ENCODE assay signal across 17 mouse cellular contexts in the genomic region with DNA sequence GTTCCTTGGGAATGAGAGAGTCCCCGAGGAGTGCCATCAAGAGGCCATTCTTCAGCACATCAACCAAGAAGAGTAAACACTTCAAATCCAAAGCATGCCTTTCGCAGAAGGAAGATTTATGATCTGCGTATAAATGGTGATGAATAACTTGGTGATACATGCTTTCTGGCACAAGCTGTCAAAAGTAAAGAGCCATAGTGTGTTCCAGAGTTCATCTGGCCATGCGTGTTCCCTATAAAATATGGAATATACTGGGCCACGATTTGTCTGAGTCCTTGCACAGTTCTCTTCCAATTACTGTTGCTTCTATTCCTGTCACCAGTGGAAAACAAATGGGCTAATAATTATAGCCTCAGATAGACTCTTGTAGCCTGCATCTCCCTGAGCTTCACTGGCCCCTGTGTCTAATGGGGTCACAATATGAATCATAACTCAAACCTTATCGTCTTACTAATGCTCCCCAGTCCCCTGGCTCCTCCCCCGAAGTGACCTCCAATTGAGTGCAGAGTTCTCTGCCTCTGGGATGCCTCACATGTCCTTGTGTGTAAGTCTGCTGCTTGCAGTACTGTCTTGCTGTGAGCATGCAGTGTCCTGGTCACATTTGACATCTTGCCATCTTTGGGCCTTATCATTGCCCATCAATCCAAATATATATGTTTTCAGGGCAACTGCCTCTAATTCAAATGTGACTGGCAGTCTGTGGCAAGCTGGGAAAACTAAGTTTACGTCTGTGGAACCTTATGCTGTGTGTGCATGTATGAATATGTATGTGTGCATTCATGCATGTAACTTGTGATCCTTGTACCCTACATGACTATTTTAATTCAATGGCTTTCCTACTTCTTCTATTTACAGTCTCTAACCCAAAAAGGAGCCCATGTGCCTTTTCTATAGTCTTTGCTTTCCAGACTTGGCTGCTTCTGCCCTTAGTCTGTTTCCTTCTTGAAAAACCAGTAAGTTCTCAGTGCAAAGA.
DNase-seq lines count a peak whose midpoint lies in the region; ATAC-seq and TF ChIP-seq lines count a peak whose summit lies in the region.
"Had no signal": no experiment of that assay in that cellular context is flagged by ENCODE, and none has a peak within 500 bp of the region (broad histone marks: within the 10 kb centered on the region; RNA-seq: fewer than 3 reads in every experiment).

No protein-coding gene starts in this region.

- no peaks in the 10 kb centered on the region for H3K9me3 ChIP-seq in forebrain, embryonic 15.5 days
- H3K9me3 ChIP-seq in forebrain, embryonic 10.5 days, result no peaks in the 10 kb centered on the region
- H3K9me3 ChIP-seq in lung, embryonic 14.5 days (ENCODE audit: low read depth, low read length), result no peaks in the 10 kb centered on the region
- H3K9me3 ChIP-seq in neural tube, embryonic 14.5 days (ENCODE audit: control insufficient read depth, low read length), result no peaks in the 10 kb centered on the region
- H3K9me3 ChIP-seq: heart, embryonic 10.5 days; limb, embryonic 12.5 days had no signal

- H3K36me3 ChIP-seq in forebrain, embryonic 15.5 days, result no peaks in the 10 kb centered on the region
- no peaks in the 10 kb centered on the region for H3K36me3 ChIP-seq in forebrain, embryonic 10.5 days (replicated peaks)
- no peaks in the 10 kb centered on the region for H3K36me3 ChIP-seq in lung, embryonic 14.5 days (ENCODE audit: insufficient read depth)
- H3K36me3 ChIP-seq in neural tube, embryonic 14.5 days (ENCODE audit: control insufficient read depth, insufficient read depth, low read length), result no peaks in the 10 kb centered on the region
- H3K36me3 ChIP-seq: heart, embryonic 10.5 days; limb, embryonic 12.5 days had no signal

- DNase-seq in forebrain, embryonic 10.5 days (ENCODE audit: extremely low spot score, low spot score), result no peak
- DNase-seq in lung, embryonic 14.5 days, result peak; percentile 15
- DNase-seq in lung, postnatal 10 days, result no peak
- DNase-seq in brain, embryonic 14.5 days (ENCODE audit: low read depth), result peak; percentile 55
- DNase-seq in heart, postnatal 25 days (ENCODE audit: low spot score), result no peak
- DNase-seq in heart, postnatal 14 days, result no peak
- DNase-seq: cerebellum, adult 11-12 months; heart, postnatal 4 days; lung, postnatal 14 days; thymus, adult 2 months had no signal

- no peak for TF ChIP-seq POLR2A in brain, embryonic 14.5 days (IDR thresholded peaks at IDR 0.05; ENCODE audit: borderline replicate concordance, extremely low read depth, insufficient read depth, insufficient read length, poor library complexity, severe bottlenecking)

- peak overlapping the region; percentile 73 for H3K27ac ChIP-seq in forebrain, embryonic 15.5 days (replicated peaks)
- H3K27ac ChIP-seq in forebrain, embryonic 10.5 days, result no peak overlapping the region
- H3K27ac ChIP-seq in lung, embryonic 14.5 days (ENCODE audit: low read depth), result no peak overlapping the region
- no peak overlapping the region for H3K27ac ChIP-seq in neural tube, embryonic 14.5 days (ENCODE audit: low read depth, low read length)
- H3K27ac ChIP-seq: heart, embryonic 10.5 days; kidney, postnatal 0 days; left cerebral cortex, adult 2 months; limb, embryonic 12.5 days; liver, embryonic 14.5 days had no signal

- no peak overlapping the region for H3K9ac ChIP-seq in forebrain, embryonic 15.5 days (replicated peaks)
- no peak overlapping the region for H3K9ac ChIP-seq in lung, embryonic 14.5 days
- no peak overlapping the region for H3K9ac ChIP-seq in neural tube, embryonic 14.5 days (replicated peaks; ENCODE audit: low read depth, low read length)
- H3K9ac ChIP-seq: limb, embryonic 12.5 days; liver, embryonic 14.5 days had no signal

- intact Hi-C loops in heart, postnatal 25 days (cut with DNase I), result no loop called here
- intact Hi-C loops in heart, postnatal 14 days (cut with DNase I), result no loop called here

- 71% methylated on average over 8 of the region's 8 CpGs for WGBS in forebrain, embryonic 15.5 days
- 89% methylated on average over 8 of the region's 8 CpGs for WGBS in forebrain, embryonic 10.5 days
- WGBS in lung, embryonic 14.5 days, result 41% methylated on average over 8 of the region's 8 CpGs
- 43% methylated on average over 8 of the region's 8 CpGs for WGBS in neural tube, embryonic 14.5 days

- TF ChIP-seq CTCF in lung, embryonic 14.5 days (IDR thresholded peaks at IDR 0.05; ENCODE audit: low read depth), result no peak
- no peak for TF ChIP-seq CTCF in brain, embryonic 14.5 days (IDR thresholded peaks at IDR 0.05; ENCODE audit: borderline replicate concordance, extremely low read depth, insufficient read depth, insufficient read length)

- peak; percentile 51; the same call in 1 of the 2 replicates for ATAC-seq in forebrain, embryonic 15.5 days (replicated peaks)
- no peak for ATAC-seq in lung, embryonic 14.5 days (ENCODE audit: insufficient read depth)
- peak; percentile 66 for ATAC-seq in neural tube, embryonic 14.5 days (ENCODE audit: low read depth)

- H3K4me3 ChIP-seq in forebrain, embryonic 15.5 days, result no peak overlapping the region
- no peak overlapping the region for H3K4me3 ChIP-seq in forebrain, embryonic 10.5 days
- H3K4me3 ChIP-seq in lung, embryonic 14.5 days (ENCODE audit: low read depth, low read length), result no peak overlapping the region
- H3K4me3 ChIP-seq in neural tube, embryonic 14.5 days (ENCODE audit: low read depth, low read length), result no peak overlapping the region
- H3K4me3 ChIP-seq: heart, embryonic 10.5 days; left cerebral cortex, adult 2 months; limb, embryonic 12.5 days had no signal

- peaks cover 15% of the 10 kb centered on the region for H3K4me1 ChIP-seq in forebrain, embryonic 15.5 days
- no peaks in the 10 kb centered on the region for H3K4me1 ChIP-seq in forebrain, embryonic 10.5 days
- H3K4me1 ChIP-seq in lung, embryonic 14.5 days (ENCODE audit: insufficient read depth), result no peaks in the 10 kb centered on the region
- no peaks in the 10 kb centered on the region for H3K4me1 ChIP-seq in neural tube, embryonic 14.5 days (ENCODE audit: control insufficient read depth, insufficient read depth, low read length)
- H3K4me1 ChIP-seq: heart, embryonic 10.5 days had no signal

- H3K27me3 ChIP-seq in forebrain, embryonic 15.5 days, result no peaks in the 10 kb centered on the region
- H3K27me3 ChIP-seq in forebrain, embryonic 10.5 days (ENCODE audit: poor library complexity, severe bottlenecking), result no peaks in the 10 kb centered on the region
- H3K27me3 ChIP-seq in lung, embryonic 14.5 days (ENCODE audit: insufficient read depth, low read length), result no peaks in the 10 kb centered on the region
- H3K27me3 ChIP-seq in neural tube, embryonic 14.5 days (ENCODE audit: control insufficient read depth, insufficient read depth, low read length), result no peaks in the 10 kb centered on the region
- H3K27me3 ChIP-seq: limb, embryonic 12.5 days had no signal

- H3K4me2 ChIP-seq in forebrain, embryonic 15.5 days (replicated peaks), result no peak overlapping the region
- no peak overlapping the region for H3K4me2 ChIP-seq in lung, embryonic 14.5 days
- H3K4me2 ChIP-seq in neural tube, embryonic 14.5 days (ENCODE audit: low read depth, low read length), result no peak overlapping the region
- H3K4me2 ChIP-seq: limb, embryonic 12.5 days had no signal

Comparison
In these comparisons a context has a peak if more than half of its experiments do, and no peak if none do; other contexts are left out.
1. DNase-seq: peak in lung, embryonic 14.5 days (single experiment) and brain, embryonic 14.5 days (single experiment); none in forebrain, embryonic 10.5 days (single experiment), lung, postnatal 10 days (single experiment), heart, postnatal 25 days (single experiment) and heart, postnatal 14 days (0 of 2).